Comparison of ENCODE assay signal across 14 mouse cellular contexts in genomic region chr9:60203141-60203540, GRCm38 (mm10).
"Had no signal": no experiment of that assay in that cellular context is flagged by ENCODE, and none has a peak within 500 bp of the region (broad histone marks: within the 10 kb centered on the region; RNA-seq: fewer than 3 reads in every experiment).

No protein-coding gene starts in this region.

- H3K4me3 ChIP-seq: kidney, embryonic 15.5 days; left cerebral cortex, adult 2 months; liver, embryonic 13.5 days had no signal

- H3K4me1 ChIP-seq: liver, embryonic 13.5 days had no signal

- H3K9ac ChIP-seq: kidney, embryonic 15.5 days; liver, embryonic 13.5 days had no signal

- H3K4me2 ChIP-seq: kidney, embryonic 15.5 days; liver, embryonic 13.5 days; midbrain, embryonic 11.5 days had no signal

- DNase-seq: kidney, adult 8-10 months; kidney, postnatal 10 days; kidney, postnatal 4 days; layer of hippocampus, adult 9-11 months; layer of hippocampus, postnatal 36 days; liver, embryonic 13.5 days; lung, adult 2 months; lung, postnatal 14 days; lung, postnatal 4 days; midbrain, embryonic 14.5 days; thymus, postnatal 25 days had no signal

- H3K9me3 ChIP-seq: kidney, embryonic 15.5 days; liver, embryonic 13.5 days had no signal

- H3K27me3 ChIP-seq: kidney, embryonic 15.5 days; liver, embryonic 13.5 days had no signal

- H3K36me3 ChIP-seq: kidney, embryonic 15.5 days; liver, embryonic 13.5 days had no signal

- H3K27ac ChIP-seq: kidney, embryonic 15.5 days; left cerebral cortex, adult 2 months; liver, embryonic 13.5 days had no signal
